Mouse (Mus musculus) frontal cortex, postnatal 25 days (tissue): ENCODE results near the gene Trmt10a.
"Not testable (repeated sequence)": the region's sequence is repeated elsewhere in the genome, so short reads cannot be mapped to it uniquely, and the experiment has no call there.

ENCODE experiments used
- DNase-seq, 2 experiments: peaks; one replicate each; pipeline ENCODE4 v3.0.0; 2022; ENCODE audit warnings: low spot score in 2 of 2

Trmt10a gene

DNA sequence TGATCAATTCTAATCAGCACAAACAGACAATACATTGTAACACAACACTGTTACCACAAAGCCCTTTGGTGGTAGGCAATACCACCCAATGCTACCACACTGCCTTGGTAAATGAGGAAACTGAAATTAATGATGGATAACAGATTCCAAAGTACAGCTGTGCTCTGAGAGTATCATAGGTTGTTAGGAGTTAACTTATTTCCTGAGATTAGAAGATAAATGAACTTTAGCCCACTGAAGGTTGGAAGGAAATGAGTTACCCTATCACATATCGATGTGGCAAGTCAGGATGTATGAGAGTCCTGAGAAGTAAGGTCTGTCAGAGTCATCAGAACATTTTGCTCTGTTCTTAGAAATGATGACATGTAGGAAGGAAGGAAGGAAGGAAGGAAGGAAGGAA lies 8.7 kb upstream of the Trmt10a start:
- no peak for DNase-seq

DNA sequence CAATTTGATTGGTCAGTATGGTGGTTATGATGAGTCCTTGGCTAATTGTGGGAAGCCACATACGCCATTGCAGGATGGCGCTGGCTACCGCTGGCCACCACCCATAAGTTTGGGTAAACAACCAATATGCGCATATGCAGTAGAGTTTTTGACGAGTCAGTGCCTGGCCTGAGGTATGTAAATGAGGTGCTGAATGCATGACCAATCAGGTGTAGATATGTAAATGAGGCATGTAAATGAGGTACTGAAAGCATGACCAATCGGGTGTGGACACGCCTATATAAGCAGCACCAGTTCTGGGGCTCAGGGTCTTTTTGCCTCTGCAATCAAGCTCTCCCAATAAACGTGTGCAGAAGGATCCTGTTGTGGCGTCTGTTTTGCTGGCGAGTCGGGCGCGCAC lies 5.1 kb upstream of the Trmt10a start:
- DNase-seq: not testable (repeated sequence)

DNA sequence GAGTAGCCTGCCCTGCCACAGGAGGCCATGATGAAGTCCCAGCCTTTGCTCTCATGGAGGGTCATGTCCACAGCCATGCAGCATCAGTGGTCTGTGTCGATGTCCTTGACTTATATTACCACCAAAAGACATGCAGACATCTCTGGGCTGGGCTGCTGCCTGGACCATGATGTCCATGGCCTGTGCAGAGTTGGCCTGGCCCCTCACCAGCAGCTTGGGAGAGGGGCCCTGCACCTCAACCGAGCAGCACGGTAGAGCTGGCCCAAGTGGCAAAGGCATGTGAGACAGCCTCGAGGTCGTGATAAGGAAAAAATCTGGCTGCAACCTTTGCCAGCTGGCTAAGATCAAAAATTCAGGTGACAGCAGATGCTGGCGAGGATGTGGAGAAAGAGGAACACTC lies 3.6 kb upstream of the Trmt10a start:
- DNase-seq: no peak

DNA sequence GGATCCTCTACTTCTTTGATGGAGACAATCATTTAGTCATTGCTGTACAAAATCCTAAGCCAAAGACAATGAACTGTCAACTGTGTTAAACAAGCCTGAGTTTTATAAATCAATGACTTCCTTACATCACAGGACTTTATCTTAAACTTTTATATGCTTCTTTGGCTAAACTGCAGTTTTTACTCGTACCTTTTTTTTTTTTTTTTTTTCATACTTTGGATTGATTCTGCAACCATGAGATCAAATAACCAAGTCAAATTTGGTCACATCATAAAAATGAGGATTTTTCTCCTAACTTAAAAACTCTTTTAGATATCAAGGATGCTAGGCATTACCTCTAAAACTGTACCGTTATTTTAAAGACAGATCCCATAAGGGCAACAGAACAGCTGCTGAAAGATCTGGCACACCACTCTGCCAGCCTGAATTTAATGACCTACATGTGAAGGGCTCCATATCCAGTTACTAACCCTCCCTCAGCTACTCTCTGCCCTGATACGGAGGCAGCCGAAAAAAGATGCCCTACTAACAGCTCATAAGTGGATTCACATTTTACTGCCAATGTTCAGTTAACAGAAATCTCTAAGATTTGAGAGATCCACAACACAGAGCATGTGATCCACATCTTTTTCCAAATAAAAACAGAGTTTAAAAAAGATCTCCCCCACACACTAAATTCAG lies 1.1 kb upstream of the Trmt10a start:
- no peak for DNase-seq

DNA sequence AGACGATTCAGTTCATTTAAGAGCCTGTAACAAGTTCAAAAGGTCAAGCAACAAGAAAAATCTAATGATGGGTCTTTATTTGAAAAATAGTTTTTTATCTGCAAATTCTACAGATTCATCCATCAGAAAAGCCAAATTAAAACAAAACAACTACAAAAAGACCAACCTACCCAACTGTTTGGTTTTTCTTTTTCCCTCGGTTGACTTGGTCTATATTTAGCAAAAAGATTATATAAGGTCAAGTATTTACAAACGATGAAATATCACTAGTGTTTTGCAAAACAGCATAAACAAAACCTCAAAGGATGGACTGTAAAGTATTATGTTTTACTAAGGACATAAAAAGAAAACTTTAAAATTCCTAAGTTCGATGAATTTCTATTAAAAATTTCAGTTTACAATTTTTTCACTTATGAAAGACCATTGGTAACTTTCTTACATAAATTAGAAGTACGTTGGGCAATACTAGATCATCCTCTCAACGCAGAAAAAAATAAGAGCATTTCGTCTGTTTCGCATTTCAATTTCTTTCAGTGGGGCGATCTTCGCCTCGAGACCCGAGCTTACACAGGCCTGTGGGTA lies 424 bp upstream of the Trmt10a start:
- DNase-seq: no peak

DNA sequence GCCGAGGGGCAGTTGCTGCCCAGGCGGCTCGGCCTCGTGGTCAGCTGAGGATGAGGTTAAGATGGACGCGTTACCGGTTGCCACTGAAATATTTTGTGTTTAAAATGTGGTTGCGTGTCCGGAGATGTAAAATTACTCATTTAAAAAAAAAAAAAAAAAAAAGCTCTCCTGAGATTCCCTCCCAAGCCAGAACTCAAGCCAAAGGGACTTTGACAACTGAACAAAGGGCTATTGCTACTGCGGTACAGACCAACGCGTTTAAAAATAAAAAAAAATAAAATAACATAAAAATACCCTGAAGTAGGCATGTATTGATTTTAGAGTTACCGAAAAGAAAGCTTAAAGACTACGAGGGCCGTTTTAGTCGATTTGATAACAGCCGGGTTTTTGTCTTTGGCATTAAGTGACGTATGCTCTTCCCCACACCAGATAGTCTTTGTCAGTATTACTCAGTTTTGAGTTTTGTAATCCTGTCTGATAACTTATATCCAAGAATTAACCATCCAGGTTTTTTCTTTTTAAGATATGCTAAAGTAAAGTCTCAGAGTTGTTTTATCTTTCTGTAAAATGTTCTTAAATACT lies 903 bp downstream of the Trmt10a start:
- DNase-seq: no peak

- peak; percentile 61 to 63 for DNase-seq
These were observed 1.5 kb downstream of the Trmt10a start, which contains the start of gene Mttp for GRCm38 (mm10) chr3:138144642-138145171. Mttp (minus strand) TSS chr3:138144968.

DNA sequence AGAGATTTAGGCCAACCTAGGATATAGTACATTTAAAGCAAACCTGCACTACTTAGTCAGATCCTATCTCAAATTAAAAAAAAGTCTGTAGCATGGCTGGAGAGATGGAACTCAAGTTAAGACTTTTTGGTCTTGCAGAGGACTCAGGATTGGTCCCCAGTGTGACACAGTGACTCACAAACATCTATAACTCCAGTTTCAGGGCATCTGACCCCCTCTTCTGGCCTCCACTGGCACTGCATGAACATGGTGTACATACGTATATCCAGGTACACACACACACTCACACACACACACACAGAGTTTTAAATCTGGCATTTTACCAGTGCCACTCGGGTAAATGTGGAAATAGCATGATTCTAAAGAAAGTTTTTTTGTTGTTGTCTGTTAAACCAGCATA lies 5.6 kb downstream of the Trmt10a start:
- no peak for DNase-seq

- no peak for DNase-seq
These were observed 11.8 kb downstream of the Trmt10a start for GRCm38 (mm10) chr3:138155062-138155461.

GRCm38 (mm10) chr3:138156651-138157050 lies 13.4 kb downstream of the Trmt10a start:
- DNase-seq: no peak

GRCm38 (mm10) chr3:138161623-138162022 lies 18.4 kb downstream of the Trmt10a start:
- no peak for DNase-seq

DNA sequence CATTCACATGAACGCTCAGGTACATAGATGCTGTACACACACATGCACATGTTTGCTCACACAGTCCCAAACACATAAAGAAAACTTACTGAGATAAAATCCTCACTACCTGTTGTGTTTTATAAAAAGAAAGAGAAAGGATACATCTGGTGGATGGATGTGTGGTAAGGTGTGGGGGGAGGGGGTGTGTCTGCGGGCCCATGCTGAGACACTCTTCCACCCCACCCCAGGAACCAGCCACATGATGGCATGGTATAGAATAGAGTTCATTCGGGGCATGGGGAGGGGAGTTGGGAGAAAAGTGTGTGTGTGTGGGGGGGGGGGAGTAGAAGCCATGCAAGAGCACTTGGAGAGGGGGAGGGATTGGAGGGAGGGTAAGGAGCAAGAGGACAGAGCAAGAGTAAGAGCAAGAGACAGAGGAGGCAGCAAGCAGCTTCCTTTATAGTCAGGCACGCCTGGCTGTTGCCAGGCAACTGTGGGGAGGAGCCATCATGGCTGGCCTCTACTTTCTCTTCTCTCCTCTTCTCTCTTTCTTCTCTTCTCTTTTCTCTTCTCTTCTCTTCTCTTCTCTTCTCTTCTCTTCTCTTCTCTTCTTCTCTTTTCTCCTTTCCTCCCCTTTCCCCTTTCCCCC lies 19.4 kb downstream of the Trmt10a start:
- no peak for DNase-seq

GRCm38 (mm10) chr3:138173291-138173690 lies 30.0 kb downstream of the Trmt10a start:
- no peak for DNase-seq

- no peak for DNase-seq
These were observed 32.3 kb downstream of the Trmt10a start for GRCm38 (mm10) chr3:138175551-138175950.

GRCm38 (mm10) chr3:138182019-138182418 lies 38.8 kb downstream of the Trmt10a start:
- DNase-seq: no peak

GRCm38 (mm10) chr3:138183371-138183770 lies 40.1 kb downstream of the Trmt10a start:
- DNase-seq: no peak

DNA sequence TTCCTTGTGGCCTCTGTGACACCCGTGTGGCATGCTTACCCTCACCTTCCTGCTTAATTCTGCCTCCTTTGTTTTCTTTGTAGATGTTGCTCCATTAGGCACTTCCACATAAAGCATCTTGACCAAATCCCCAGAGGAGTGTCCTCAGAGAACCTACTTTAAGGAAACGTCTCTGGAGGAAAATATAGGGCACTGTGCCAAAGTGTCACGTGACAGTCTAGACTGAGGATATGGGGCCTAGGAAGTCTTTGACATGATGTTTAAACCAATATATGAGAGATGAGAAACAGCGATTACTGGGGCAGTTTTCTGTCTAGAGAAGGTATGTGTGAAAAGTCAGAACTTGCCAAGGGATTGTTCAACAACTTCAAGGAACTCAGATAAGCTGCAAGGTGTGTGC lies 42.0 kb downstream of the Trmt10a start:
- DNase-seq: no peak

DNA sequence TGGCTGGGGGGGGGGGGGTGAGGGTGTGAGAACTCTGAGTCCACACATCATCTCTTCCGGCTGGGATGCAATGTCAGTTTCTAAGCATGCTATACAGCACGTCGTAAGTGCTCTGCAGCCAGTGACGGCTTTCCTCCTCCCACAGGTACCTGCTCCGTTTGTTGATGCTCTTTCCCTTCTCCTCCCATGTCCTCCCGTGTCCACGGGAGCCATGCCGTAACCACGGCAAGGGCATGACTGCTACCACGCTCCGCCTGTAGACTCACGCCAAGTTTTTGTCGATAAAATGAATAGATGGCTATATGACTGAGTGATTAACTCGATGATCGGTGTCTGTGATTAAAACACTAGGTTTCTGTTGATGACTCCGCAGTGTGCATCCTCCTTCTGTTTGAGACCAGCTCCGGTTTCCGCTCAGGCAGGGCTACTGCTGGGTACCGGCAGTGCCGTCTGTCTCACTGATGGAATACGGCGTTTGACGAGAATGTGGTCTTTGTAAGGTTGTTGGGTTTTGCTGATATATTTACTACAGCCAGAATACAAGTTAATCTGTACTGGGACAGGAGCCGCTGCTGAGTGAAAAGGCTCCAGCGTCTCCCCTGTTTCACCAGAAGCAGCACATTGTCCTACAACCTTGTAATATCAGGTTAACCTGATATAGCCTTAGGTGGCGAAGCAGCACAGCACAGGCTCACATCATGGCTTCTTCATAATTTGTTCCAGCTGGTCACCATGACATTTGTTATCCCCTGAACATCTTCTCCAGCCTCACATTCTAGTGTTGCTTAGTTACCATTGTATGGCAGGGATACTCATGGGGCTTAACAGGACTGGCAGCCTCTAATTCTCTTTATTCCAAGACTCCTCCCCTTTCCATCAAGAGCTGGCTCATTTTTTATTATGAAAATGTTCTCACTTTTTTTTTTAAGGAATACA lies 43.0 kb downstream of the Trmt10a start:
- DNase-seq: no peak

- DNase-seq: no peak
These were observed 49.0 kb downstream of the Trmt10a start for GRCm38 (mm10) chr3:138192260-138192659.

DNA sequence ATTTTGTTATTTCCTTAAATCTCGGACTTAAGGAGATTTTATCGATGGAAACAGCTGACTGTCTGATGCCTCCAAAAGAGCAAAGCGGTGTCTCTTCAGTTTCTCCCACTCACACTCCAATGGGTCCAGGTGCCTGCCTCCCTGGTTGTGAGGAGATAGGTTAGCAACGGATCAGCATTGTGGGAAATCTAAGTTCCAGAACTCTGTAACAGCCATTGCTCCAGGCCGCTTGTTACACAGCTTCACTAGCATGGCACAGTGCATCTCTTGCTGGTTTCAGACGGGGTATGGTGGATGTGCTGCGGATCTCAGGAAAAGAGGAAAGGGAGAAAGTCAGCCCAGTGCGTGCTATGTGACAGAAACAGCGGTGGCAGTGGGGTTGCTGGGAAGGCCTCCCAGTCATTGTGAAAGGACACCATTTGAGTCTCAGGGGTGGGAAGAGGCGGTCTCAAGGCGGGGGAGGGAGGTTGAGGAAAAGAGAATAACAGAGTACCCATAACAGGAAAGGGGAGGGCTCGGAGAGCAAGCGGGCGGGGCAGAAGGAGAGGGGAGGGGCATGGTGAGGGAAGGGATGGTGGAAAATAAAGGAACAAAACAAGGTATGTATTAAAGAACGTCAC lies 50.5 kb downstream of the Trmt10a start, which contains the start of gene 4930579F01Rik:
TSS of gene 4930579F01Rik (minus strand) at position 143 of the 620 bp plus-strand sequence.
- no peak for DNase-seq

GRCm38 (mm10) chr3:138197093-138197492 lies 53.8 kb downstream of the Trmt10a start:
- DNase-seq: no peak
